Mouse (Mus musculus) heart, adult 2 months (tissue): Measurements from ENCODE around the gene Col2a1. TPM values are rescaled to one million over a fixed set of nuclear protein-coding genes. Genes with fewer than 3 reads are reported as not detected.

Experiments used
- DNase-seq, 2 experiments: peaks; one replicate each; pipeline ENCODE4 v3.0.0; 2021
- H3K27ac ChIP-seq: fragments of 200-600 bp; 2 replicates; pipeline ENCODE4 v1.8.1; 2022
- H3K27me3 ChIP-seq: fragments of 200-500 bp; 2 replicates; pipeline ENCODE4 v1.6.1; 2012; ENCODE audit warnings: mild to moderate bottlenecking, low read length, inconsistent platforms, mixed read lengths; ENCODE audit not compliant: control insufficient read depth, insufficient read depth
- H3K36me3 ChIP-seq: fragments of 200-500 bp; 2 replicates; pipeline ENCODE4 v1.6.1; 2012; ENCODE audit warnings: low read length, inconsistent platforms; ENCODE audit not compliant: control insufficient read depth, insufficient read depth
- H3K4me1 ChIP-seq: fragments of 200-500 bp; 2 replicates; pipeline ENCODE4 v1.6.1; 2011; ENCODE audit warnings: low read length; ENCODE audit not compliant: control insufficient read depth, insufficient read depth
- H3K4me3 ChIP-seq: fragments of 200-600 bp; 2 replicates; pipeline ENCODE4 v1.8.1; 2022
- H3K79me2 ChIP-seq: fragments of 200-500 bp; replicated peaks from 2 replicates; pipeline ENCODE4 v1.6.1; 2012; ENCODE audit warnings: mild to moderate bottlenecking, inconsistent platforms, low read length, moderate library complexity, mixed read lengths; ENCODE audit not compliant: control insufficient read depth, insufficient read depth
- H3K9ac ChIP-seq: fragments of 200-500 bp; 2 replicates; pipeline ENCODE4 v1.6.1; 2012; ENCODE audit warnings: low read depth, mild to moderate bottlenecking, control low read depth, inconsistent platforms, low read length, mixed read lengths
- CTCF ChIP-seq: fragments of 200-600 bp; IDR thresholded peaks from 2 replicates; pipeline ENCODE4 v1.8.1; 2022; ENCODE audit warnings: antibody characterized with exemption, mild to moderate bottlenecking, moderate library complexity
- EP300 ChIP-seq: fragments of 200-500 bp; IDR thresholded peaks from 2 replicates; pipeline ENCODE4 v1.6.1; 2011; ENCODE audit warnings: low read depth, low read length, control low read depth; ENCODE audit not compliant: insufficient read depth
- POLR2A ChIP-seq: fragments of 200-500 bp; IDR thresholded peaks from 2 replicates; pipeline ENCODE4 v1.6.1; 2011; ENCODE audit warnings: mild to moderate bottlenecking, low read depth, low read length, control low read depth; ENCODE audit not compliant: insufficient read depth
- WGBS: fragments of 180-500 bp; shearing (Covaris S2); methylation state at CpG from one replicate; pipeline ENCODE4 v1.1.7; 2018; 5-methylcytosine and 5-hydroxymethylcytosine counted together
- intact Hi-C: fragments of 180-260 bp; cut with DNase I; formaldehyde crosslinking; loops from one replicate; pipeline ENCODE4 v1.15.1; 2025
- polyA plus RNA-seq: library from polyadenylated mRNA; depleted of rRNA; stranded (reverse); fragments of >200 nt; gene quantifications from 2 replicates; pipeline ENCODE4 v1.2.3, GENCODE M21; 2012
- total RNA-seq, 2 experiments: library from RNA; stranded (reverse); gene quantifications; 2 replicates each; pipeline ENCODE4 v1.2.3; 2021

The Col2a1 gene
- total and polyA plus RNA-seq, 3 experiments: 0.27 to 0.61 (median 0.37) TPM

DNA sequence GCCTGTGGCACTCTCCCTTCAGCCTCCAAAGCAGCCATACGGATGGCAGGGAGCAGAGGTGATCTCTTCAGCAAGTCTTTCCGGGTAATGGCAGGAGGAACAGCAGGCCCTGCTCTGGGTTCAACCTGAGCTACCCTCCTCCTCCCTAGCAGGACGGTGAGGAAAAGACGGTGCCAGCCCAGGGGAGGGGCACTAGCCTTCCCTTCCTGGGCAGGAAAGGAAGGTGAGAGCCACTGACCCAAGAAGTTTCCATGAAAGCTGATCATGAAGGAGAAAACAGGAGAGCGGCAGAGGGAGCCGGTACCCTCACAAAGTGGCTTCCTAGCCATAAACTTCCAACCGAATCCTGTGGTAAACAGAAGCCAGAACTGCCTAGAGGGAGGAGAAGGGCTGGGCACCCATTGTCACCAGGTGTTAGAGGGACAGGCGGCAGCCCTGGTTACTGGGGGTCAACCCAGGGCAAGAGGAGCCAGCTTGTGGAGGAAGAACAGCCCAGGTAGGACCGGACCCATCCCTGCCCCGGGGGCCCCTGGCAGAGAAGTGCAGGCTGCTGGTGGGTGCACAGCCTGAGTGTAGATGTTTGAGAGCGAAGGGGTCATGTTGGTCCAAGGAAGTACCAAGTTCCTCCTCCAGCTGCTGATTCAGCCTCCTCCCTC lies 59.4 kb downstream of the Col2a1 start:
- intact Hi-C loops: no loop called here

DNA sequence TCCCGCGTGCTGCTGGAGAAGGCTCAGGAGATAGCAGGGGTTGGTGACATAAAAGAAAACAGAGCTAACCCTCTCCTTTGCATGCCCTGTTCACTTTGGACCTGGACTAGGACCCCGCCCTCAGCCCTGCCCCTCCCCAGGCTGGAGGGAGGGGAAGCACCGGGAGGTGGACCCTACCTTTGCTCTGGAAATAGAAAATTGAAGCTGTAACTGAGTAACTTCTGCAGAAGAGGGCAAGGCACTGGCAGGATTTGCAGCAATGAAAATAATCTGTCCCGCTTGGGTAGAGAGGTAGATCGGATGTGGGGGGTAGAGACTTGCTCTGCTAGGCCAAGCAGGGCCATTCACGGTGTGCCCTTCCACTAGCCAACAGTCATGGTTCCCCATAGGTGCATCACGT lies 61.1 kb downstream of the Col2a1 start:
- whole genome bisulfite sequencing: 87% methylated on average over 8 of the region's 8 CpGs
- Histone ChIP-seq H3K4me1 (no peaks in the 10 kb centered on the region), H3K27ac (no peak overlapping the region), H3K79me2 (no peaks in the 10 kb centered on the region), H3K36me3 (no peaks in the 10 kb centered on the region), H3K4me3 (no peak overlapping the region), H3K9ac (no peak overlapping the region), H3K27me3 (no peaks in the 10 kb centered on the region)
- intact Hi-C loops: no loop called here
- no peak for TF ChIP-seq CTCF
- TF ChIP-seq EP300: no peak
- no peak for TF ChIP-seq POLR2A
- DNase-seq: no peak

More for the DNA sequence above, 59.4 kb downstream of the Col2a1 start:
- no peak for TF ChIP-seq EP300
- no peak for TF ChIP-seq POLR2A
- no peak for TF ChIP-seq CTCF
- no peaks in the 10 kb centered on the region for H3K4me1 ChIP-seq
- H3K36me3 ChIP-seq: no peaks in the 10 kb centered on the region
- DNase-seq: no peak
- no peak overlapping the region for H3K4me3 ChIP-seq
- H3K79me2 ChIP-seq: no peaks in the 10 kb centered on the region
- H3K9ac ChIP-seq: no peak overlapping the region
- WGBS: 73% methylated on average over 11 of the region's 11 CpGs
- H3K27me3 ChIP-seq: no peaks in the 10 kb centered on the region
- H3K27ac ChIP-seq: no peak overlapping the region

DNA sequence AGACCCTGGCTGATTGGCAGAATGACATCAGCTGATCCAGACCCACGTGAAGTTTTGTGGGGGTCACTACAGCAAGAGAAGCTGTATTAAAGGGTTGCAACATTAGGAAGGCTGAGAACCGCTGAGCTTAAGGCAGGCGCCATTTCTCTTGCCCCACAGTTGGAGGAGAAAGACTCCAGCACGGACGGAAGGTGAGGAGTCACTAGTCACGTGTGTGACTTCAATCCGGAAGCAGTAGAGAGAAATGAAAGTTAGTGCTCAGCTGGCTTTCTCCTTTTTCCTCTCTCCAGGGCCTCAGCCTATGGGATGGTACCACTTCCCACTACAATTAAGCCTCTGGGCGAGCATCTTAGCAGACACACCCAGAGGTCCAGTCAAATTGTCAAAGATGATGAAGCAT lies 62.0 kb downstream of the Col2a1 start:
- H3K9ac ChIP-seq: no peak overlapping the region
- H3K36me3 ChIP-seq: no peaks in the 10 kb centered on the region
- DNase-seq: no peak
- 84% methylated on average over 8 of the region's 8 CpGs for WGBS
- H3K4me3 ChIP-seq: no peak overlapping the region
- H3K79me2 ChIP-seq: no peaks in the 10 kb centered on the region
- intact Hi-C loops: no loop called here
- H3K4me1 ChIP-seq: no peaks in the 10 kb centered on the region
- no peaks in the 10 kb centered on the region for H3K27me3 ChIP-seq
- TF ChIP-seq CTCF (no peak), EP300 (no peak), POLR2A (no peak)
- no peak overlapping the region for H3K27ac ChIP-seq

DNA sequence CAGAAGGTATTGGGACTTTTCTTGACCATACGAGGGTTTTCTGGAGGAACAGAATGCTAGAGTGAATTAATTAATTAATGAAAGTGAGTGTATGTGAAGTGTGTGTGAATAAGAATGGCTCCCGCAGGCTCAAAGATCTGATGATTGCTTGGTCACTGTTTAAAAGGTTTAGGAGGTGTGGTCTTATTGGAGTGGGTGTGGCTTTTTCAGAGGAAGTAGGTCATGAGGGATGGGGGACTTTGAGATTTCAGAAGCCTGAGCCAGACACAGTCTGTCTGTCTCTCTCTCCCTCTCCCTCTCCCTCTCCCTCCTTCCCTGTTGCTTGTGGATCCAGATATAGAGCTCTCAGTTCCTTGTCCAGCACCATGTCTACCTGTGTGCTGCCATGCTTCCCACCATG lies 63.2 kb downstream of the Col2a1 start:
- Histone ChIP-seq H3K79me2 (no peaks in the 10 kb centered on the region), H3K27me3 (no peaks in the 10 kb centered on the region), H3K36me3 (no peaks in the 10 kb centered on the region), H3K27ac (no peak overlapping the region), H3K9ac (no peak overlapping the region), H3K4me3 (no peak overlapping the region), H3K4me1 (no peaks in the 10 kb centered on the region)
- 87% methylated on average over 2 of the region's 2 CpGs for WGBS
- no peak for TF ChIP-seq POLR2A
- no peak for TF ChIP-seq CTCF
- no peak for TF ChIP-seq EP300
- intact Hi-C loops: no loop called here
- DNase-seq: no peak

DNA sequence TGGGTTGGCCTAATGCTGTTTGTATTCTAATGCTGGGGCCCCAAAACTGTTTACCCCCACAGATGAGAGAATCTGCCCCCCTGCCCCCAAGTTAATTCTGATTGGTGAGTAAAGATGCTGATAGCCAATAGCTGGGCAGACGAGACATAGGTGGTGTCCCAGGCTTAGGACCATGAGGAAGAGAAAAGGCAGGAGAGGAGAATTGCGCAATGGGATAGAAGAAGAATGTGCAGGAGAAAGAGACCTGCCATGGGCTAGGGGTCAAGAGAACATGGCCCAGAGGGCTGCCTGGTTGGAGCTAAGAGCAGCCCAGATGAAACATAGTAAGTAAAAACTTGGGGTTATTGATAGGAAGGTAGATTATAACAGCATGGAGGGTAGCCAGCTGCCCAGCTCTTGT lies 64.4 kb downstream of the Col2a1 start:
- WGBS: 94% methylated on average over 2 of the region's 2 CpGs
- intact Hi-C loops: no loop called here
- TF ChIP-seq EP300 (no peak), CTCF (no peak), POLR2A (no peak)
- Histone ChIP-seq H3K4me3 (no peak overlapping the region), H3K4me1 (no peaks in the 10 kb centered on the region), H3K27ac (no peak overlapping the region), H3K36me3 (no peaks in the 10 kb centered on the region), H3K27me3 (no peaks in the 10 kb centered on the region), H3K9ac (no peak overlapping the region), H3K79me2 (no peaks in the 10 kb centered on the region)
- DNase-seq: no peak

DNA sequence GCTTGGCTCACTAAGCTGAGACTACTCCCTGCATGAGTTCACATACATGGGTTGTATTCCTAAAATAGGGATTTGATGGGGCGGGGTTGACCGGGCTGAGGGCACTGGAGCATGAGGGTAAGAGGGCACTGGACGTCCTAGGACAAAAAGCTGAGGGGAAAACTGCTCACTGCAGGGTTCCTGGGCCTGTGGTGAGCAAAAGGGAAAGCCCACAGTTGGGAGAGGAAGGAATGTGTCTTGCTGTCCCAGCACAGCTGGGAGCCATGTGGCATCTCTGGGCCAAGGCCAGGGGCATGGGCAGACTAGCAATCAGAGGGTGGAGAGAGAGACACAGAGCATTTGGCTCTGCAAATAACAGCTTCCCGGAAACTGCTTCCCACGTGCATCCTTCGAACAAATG lies 65.9 kb downstream of the Col2a1 start:
- no peaks in the 10 kb centered on the region for H3K27me3 ChIP-seq
- H3K9ac ChIP-seq: no peak overlapping the region
- H3K27ac ChIP-seq: no peak overlapping the region
- intact Hi-C loops: no loop called here
- H3K36me3 ChIP-seq: no peaks in the 10 kb centered on the region
- H3K79me2 ChIP-seq: no peaks in the 10 kb centered on the region
- 36% methylated on average over 6 of the region's 6 CpGs for WGBS
- peak in 1 of 2 experiments; percentile 11 for DNase-seq
- H3K4me1 ChIP-seq: no peaks in the 10 kb centered on the region
- no peak for TF ChIP-seq CTCF
- no peak for TF ChIP-seq EP300
- no peak for TF ChIP-seq POLR2A
- H3K4me3 ChIP-seq: no peak overlapping the region
